Mouse (Mus musculus) G1E (cell line): ENCODE data around the gene Fbxl20.

Experiments used
- CTCF ChIP-seq: IDR thresholded peaks from 2 replicates; pipeline ENCODE4 v1.5.1; 2012; ENCODE audit warnings: low read depth, low read length, inconsistent platforms, mixed read lengths
- GATA2 ChIP-seq: IDR thresholded peaks from 2 replicates; pipeline ENCODE4 v1.6.1; 2012; ENCODE audit warnings: low read depth, low read length, inconsistent platforms, borderline replicate concordance
- TAL1 ChIP-seq: conservative IDR thresholded peaks from 2 replicates; pipeline ENCODE4 v1.6.1; 2012; ENCODE audit warnings: low read depth, low read length, inconsistent platforms, mixed read lengths

DNA sequence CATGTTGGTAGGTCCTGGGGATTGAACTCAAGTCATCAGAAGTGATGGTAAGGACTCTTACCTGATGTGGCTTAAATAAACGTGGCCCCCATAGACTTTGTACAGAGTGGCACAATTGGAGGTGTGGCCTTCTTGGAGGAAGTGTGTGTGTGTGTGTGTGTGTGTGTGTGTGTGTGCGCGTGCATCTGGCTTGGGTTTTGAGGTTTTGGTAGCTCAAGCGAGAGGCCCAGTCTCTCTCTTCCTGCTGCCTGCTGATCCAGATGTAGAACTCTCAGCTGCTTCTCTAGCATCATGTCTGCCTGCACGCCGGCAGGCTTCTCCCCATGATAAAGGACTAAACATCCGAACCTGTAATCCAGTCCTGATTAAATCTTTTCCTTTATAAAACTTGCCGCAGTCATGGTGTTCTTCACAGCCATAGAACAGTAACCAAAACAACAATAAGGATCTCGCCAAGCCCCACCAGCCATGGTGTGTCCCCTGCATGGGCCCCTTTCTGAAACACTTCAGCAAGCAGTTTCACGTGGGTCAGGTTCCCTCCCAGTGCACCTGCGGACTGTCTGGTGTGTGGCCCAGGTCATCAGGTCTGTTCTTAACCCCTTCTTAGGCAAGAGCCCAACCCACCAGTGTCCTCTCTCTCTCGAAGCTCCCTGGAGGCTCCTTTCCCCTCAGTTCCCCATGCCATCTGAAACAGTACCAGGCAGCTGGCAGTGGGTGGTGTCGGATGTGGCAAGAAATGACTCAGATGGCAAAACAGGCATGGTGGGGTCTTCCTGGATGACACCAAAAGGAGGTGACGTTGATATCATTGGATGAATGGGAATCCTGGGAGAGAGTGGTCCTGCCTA lies 100.3 kb downstream of the Fbxl20 start:
- no peak for TF ChIP-seq CTCF
- TF ChIP-seq TAL1, result no peak
- no peak for TF ChIP-seq GATA2
